Mouse (Mus musculus): ENCODE measurements around the gene Nol4l.

- TF ChIP-seq POLR2A (IDR thresholded peaks at IDR 0.05; ENCODE audit: borderline replicate concordance, insufficient read depth, low read length) (no peak), CTCF (IDR thresholded peaks at IDR 0.05; ENCODE audit: borderline replicate concordance, insufficient read depth, low read depth, low read length) (no peak)
Measured at GRCm38 (mm10) chr2:153467372-153467771, 62.4 kb downstream of the Nol4l start.

All from cerebellum, adult 2 months (tissue).